Mouse (Mus musculus): ENCODE measurements at regions not wholly inside any gene's neighbourhood (a gene's known extent, or its start where the extent isn't known, plus 50 kb on each side); places are given as distances from the start of the nearest gene placed in this dataset.

DNA sequence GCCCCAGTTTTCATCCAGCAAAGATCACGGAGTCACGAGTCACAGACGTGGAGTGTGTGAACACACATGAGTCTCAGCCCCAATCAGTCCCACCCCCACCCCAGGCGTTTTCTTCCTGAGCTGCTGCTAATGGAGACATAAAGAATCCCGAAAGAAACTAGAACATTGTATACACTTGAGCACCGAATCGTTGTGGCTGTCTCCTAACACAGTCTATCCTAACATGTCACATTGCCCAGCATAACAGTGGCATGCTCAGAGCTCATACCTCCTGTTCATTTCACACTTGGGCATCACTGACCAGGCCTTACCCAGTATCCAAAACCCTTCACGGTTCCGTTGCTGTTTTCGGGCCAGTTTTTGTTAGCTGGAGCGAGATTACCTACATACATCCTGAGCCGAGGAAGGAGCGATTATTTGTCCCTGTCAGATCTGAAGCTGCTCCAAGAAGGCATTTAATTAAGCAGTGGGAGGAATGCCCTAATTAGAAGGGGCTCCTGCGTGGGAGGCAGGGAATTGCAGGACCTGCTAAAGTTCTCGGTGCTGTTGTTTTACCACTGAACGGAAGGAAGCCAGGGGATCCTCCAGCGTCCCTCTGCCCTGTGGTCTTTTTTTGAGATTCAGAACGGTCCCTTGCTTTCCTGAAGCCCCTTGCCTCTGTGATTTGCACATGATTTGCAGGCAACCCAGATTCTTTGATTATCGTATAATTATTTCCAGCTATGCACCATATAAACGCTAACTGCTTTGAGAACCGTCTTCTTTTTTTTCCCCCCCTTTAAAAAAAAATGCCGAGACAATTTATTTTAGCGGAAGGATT lies 53.4 kb upstream of the Nap1l1 start:
- peak; percentile 38 to 44 for DNase-seq

DNA sequence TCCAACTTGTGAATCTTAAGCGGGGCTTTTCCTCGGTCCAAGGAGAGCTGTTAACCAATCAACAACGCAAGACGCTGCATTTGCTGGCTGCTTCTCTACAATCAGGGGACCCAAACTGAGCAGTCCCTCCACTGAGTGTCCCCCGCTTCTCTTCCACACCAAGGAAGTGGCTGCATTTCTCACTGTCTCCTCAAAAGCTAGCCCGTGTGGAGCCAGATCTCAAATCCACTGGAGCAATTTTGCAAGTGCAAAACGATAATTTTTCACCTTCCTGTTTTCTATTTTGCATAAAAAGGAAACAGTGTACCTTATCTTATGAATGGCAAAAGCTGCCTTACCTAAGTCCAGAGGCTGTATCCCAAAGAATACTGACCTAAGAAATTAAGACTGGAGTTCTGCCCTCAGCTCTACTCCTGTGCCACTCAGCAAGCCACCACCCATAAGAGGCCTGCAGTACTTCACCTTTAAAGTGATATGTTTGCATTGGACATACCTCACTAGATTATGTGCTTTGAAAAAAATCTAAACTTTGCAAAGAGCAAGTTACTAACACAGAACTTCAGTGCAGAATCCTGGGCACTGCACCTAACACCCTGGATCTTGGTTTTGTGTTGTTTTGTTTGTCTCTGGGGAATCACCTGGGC lies 52.7 kb upstream of the Nap1l1 start:
- DNase-seq: peak in 1 of 2 experiments; percentile 27

DNA sequence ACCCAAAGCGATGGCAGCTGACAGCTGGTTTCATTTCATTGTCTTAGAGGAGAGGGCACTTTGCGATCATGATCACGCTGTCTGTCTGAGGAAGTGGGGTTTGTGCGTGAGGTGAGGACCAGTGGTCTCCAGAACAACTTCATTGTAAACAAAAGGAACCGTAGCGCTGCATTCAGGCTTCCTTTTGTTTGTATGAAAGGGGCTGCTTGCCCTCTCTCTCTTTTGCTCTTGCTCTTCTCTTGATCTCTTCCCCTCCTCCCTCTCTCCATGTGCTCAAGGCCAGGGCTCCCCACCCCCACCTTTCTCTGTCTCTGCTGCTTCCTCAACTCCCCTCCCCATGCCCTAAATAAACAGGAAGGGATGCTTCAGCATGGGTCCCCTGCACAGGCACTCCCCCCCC lies 51.0 kb upstream of the Nap1l1 start:
- no peak for DNase-seq

DNA sequence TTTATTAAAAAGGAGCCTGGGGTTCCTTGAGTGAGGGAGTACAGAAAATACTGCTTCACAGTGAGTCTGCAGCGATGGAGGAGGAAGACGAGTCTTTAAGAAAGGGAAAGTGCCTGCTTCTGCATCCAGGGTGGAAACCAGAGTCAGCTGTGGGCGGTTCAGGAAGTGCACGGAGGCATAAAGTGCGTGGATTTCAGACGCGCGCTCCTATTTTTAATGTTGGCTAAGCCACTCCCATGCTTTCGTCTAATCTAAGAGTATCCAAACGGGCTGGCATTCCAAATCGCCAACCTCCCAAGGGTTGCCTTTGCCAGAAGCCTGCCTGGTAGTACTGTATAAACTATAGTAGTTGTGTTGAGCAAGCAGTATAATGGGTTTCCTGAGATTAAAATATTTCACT lies 50.4 kb upstream of the Nap1l1 start:
- no peak for DNase-seq
